Mouse (Mus musculus): ENCODE data around the gene Samd8.

DNA sequence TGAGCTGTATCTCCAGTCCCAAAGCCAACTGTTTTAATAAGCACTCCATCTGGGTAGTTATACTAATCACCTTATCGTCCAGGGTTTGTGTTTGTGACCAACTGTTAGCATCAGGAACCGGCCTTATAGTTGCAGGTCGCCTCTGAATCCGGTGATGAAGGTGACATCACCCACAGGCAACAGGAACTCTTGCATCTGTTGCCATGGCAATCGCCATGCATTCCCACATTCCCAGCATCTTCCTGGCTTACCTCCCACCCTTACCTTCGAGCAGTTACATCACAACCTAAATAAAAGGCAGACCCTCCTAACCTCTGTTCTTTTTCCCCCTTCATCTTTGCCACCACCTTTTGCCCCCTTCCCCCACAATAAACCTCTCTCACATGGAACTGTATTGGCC is 14.3 kb downstream of the Samd8 start:
- TF ChIP-seq CTCF (IDR thresholded peaks at IDR 0.05; ENCODE audit: low read depth) (no peak), EP300 (IDR thresholded peaks at IDR 0.05; ENCODE audit: low read depth) (no peak)
